Mouse (Mus musculus) heart, embryonic 14.5 days (tissue): Measurements from ENCODE around the gene Arhgap24. TPM values are rescaled to one million over a fixed set of nuclear protein-coding genes. Genes with fewer than 3 reads are reported as not detected.

ENCODE experiments used
- ATAC-seq: fragments of 200-750 bp; cut with Nextera tagmentation; 2 replicates; pipeline ENCODE4 v1.8.0; 2017; ENCODE audit warnings: low read depth, moderate TSS enrichment; ENCODE audit not compliant: insufficient number of reproducible peaks, insufficient read depth, low FRiP score
- H3K27ac ChIP-seq, 2 experiments: fragments of 200-500 bp in 1 of 2; fragments of 300-500 bp in 1 of 2; sonication (generic) in 1 of 2; replicated peaks in 1 of 2; 2 replicates each; pipeline ENCODE4 v1.5.1; 2012 to 2014; ENCODE audit warnings: low read depth in 2 of 2, low read length in 2 of 2, control low read depth in 1 of 2, mild to moderate bottlenecking in 1 of 2, mixed read lengths in 1 of 2; ENCODE audit not compliant: control insufficient read depth in 1 of 2, insufficient read depth in 1 of 2
- H3K27me3 ChIP-seq: fragments of 300-500 bp; sonication (generic); 2 replicates; pipeline ENCODE4 v1.6.1; 2014; ENCODE audit warnings: mild to moderate bottlenecking, low read length, control low read depth; ENCODE audit not compliant: control insufficient read depth, insufficient read depth
- H3K36me3 ChIP-seq: fragments of 300-500 bp; sonication (generic); 2 replicates; pipeline ENCODE4 v1.6.1; 2014; ENCODE audit warnings: mild to moderate bottlenecking, control low read depth, low read length, mixed read lengths; ENCODE audit not compliant: control insufficient read depth, insufficient read depth
- H3K4me1 ChIP-seq, 2 experiments: fragments of 200-500 bp in 1 of 2; fragments of 300-500 bp in 1 of 2; sonication (generic) in 1 of 2; 2 replicates each; pipeline ENCODE4 v1.6.1; 2012 to 2014; ENCODE audit warnings: low read length in 2 of 2, control low read depth in 1 of 2, mixed read lengths in 1 of 2; ENCODE audit not compliant: control insufficient read depth in 2 of 2, insufficient read depth in 2 of 2
- H3K4me2 ChIP-seq: fragments of 300-500 bp; sonication (generic); 2 replicates; pipeline ENCODE4 v1.6.1; 2014; ENCODE audit warnings: mild to moderate bottlenecking, low read length
- H3K4me3 ChIP-seq, 2 experiments: fragments of 200-500 bp in 1 of 2; fragments of 300-500 bp in 1 of 2; sonication (generic) in 1 of 2; 2 replicates each; pipeline ENCODE4 v1.5.1; 2012 to 2014; ENCODE audit warnings: low read length in 2 of 2, mild to moderate bottlenecking in 2 of 2, control low read depth in 1 of 2, low read depth in 1 of 2, moderate library complexity in 1 of 2; ENCODE audit not compliant: control insufficient read depth in 1 of 2, insufficient read depth in 1 of 2
- H3K9ac ChIP-seq: fragments of 300-500 bp; sonication (generic); 2 replicates; pipeline ENCODE4 v1.6.1; 2014; ENCODE audit warnings: mild to moderate bottlenecking, low read length
- H3K9me3 ChIP-seq: fragments of 300-500 bp; sonication (generic); 2 replicates; pipeline ENCODE4 v1.6.1; 2016; ENCODE audit warnings: low read length, control low read depth; ENCODE audit not compliant: control insufficient read depth
- WGBS: fragments of 180-500 bp; shearing (Covaris S2); extraction: QIAGEN DNeasy Blood & Tissue Kit; methylation state at CpG from one replicate; pipeline ENCODE4 v1.1.7; 2014; 5-methylcytosine and 5-hydroxymethylcytosine counted together
- polyA plus RNA-seq: library from polyadenylated mRNA; unstranded; fragments of >200 nt; fragmentation: Nextera tagmentation; extraction: Ambion mirVana; gene quantifications from 2 replicates; pipeline ENCODE4 v1.2.1, GENCODE M21; 2014

The Arhgap24 gene
- polyA plus RNA-seq, 1 experiment from 2014 or later = 14.7 TPM

DNA sequence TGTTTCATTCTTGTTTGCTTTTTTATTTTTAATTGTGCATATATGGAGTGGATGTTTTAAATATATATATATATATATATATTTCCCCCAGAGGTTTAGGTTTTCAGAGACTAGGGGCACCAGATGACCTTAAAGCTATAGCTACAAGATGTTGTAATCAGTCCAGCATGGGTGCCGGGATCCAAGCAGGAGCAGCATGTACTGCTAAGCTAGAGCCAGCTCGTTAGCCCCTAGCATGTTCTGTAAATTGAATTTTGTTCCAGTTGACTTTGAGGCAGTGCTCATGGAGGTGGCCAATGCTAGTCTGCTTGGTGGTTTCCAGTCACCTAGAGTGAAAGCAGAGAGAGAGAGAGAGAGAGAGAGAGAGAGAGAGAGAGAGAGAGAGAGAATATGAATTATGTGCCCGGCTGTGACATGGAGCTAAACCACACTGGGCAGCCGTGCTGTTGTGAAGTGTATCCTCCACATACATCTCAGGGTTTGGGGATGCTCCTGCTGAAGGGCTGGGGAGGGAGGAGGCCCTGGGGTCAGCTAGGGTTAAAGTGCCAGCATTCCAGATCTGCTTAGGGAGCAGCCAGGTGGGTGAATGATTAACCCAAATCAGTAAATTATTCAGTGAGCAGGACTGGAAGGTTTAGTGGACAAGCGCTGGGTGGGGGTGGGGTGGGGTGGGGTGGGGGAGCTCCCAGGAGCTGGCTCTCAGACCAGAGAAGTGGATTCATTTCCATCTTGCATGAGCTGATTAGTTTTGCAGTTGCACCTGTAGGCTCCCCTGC, 362.9 kb downstream of the Arhgap24 start:
- Histone ChIP-seq H3K9ac (no peak overlapping the region), H3K4me1 (peaks cover 10 to 16% of the 10 kb centered on the region in 2 experiments), H3K4me2 (no peak overlapping the region), H3K27ac (no peak overlapping the region), H3K4me3 (no peak overlapping the region), H3K36me3 (no peaks in the 10 kb centered on the region), H3K9me3 (no peaks in the 10 kb centered on the region), H3K27me3 (no peaks in the 10 kb centered on the region)
- ATAC-seq = no peak
- 57% methylated on average over 5 of the region's 5 CpGs for WGBS

DNA sequence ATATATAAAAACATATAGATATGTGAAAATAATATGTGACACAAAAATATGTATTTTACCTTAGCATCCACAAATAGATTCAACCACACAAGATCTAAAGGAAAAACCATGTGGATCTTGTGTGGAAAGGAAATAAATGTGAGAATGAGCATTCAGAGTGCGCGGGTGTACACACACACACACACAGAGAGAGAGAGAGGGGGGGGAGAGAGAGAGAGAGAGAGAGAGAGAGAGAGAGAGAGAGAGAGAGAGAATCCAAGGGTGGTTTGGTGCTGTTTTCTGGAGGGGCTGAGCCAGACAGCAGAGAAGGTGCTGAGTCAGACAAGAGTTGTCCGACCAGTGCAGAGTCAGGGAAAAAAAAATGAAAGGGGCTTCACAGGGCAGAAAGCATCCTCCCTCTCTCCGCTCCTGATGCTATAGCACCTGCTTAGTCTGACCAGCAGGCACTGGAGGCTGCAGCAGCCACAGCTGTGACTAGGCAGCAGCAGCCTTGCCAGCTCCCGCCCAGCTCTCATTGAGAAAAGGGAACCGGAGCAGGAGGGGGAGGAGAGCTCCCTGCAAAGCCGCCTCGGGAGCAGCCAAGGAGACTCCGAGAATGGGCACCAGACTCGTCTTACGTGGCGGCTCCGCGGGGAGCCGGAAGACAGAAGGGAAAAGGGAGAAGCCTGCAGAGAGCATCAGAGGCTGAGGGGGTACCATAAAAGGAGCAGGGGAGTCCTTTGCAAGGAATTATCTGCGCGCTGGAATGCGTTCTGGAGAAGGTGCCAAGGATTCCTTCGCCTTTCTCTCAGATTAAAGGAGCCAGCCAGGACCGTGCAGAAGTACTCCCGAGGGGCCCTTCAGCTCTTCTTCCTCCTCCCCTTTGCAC, 363.8 kb downstream of the Arhgap24 start:
- peak overlapping the region; percentile 68 for H3K9ac ChIP-seq

DNA sequence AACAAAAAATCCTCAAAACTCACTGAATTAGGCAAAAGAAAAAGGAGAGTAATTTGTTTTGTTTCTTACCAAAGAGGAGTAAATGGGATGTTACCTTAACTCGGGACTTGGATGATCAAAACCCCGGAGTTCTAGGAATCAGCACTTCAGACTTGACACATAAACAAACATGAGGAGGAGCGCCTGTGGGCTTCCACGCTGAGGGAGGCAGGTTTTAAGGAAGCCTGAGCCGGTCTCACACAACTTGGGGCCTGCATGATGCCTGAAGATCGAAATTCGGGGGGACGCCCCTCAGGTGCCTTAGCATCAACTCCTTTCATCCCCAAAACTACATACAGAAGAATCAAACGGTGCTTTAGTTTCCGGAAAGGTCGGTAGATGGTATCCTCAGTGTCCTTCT, 364.6 kb downstream of the Arhgap24 start:
- Histone ChIP-seq H3K27me3 (no peaks in the 10 kb centered on the region), H3K4me2 (peak overlapping the region; percentile 84), H3K9me3 (no peaks in the 10 kb centered on the region), H3K4me3 (peak overlapping the region; percentile 8 to 55; a peak in 3 of 4 replicates), H3K36me3 (no peaks in the 10 kb centered on the region), H3K4me1 (peaks cover 10 to 16% of the 10 kb centered on the region in 2 experiments), H3K27ac (peak overlapping the region in 1 of 2 experiments; percentile 56; a peak in 3 of 4 replicates), H3K9ac (peak overlapping the region; percentile 68)
- 22% methylated on average over 11 of the region's 11 CpGs for WGBS
- ATAC-seq = no peak

More for the DNA sequence above, 363.8 kb downstream of the Arhgap24 start:
- peak; percentile 68 for ATAC-seq
- peaks cover 10 to 16% of the 10 kb centered on the region in 2 experiments for H3K4me1 ChIP-seq
- H3K27me3 ChIP-seq = no peaks in the 10 kb centered on the region
- no peaks in the 10 kb centered on the region for H3K36me3 ChIP-seq
- H3K9me3 ChIP-seq = no peaks in the 10 kb centered on the region
- WGBS = 2% methylated on average over 21 of the region's 21 CpGs
- H3K4me3 ChIP-seq = peak overlapping the region; percentile 55 to 68
- peak overlapping the region; percentile 84 for H3K4me2 ChIP-seq
- H3K27ac ChIP-seq = peak overlapping the region; percentile 36 to 56

DNA sequence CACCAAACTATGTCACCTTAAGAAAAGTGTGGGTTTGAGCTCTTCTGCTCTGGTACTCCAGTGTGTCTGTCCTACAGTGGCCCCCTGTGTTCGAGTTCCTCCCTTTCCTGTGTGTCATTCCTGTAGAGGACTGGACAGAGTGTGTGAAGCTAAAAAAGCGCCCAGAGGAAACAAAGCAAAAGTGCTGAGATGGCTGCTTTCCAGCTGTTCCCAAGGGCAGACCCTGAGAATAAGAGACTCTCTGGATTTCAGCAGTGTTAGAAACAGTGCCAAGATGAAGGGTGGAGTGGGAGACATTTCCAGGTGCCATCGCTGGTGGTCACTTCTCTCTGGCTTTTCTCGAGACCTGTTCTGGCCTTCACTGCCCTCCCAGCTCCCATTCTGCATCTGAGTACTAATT, 366.7 kb downstream of the Arhgap24 start:
- Histone ChIP-seq H3K4me1 (peaks cover 10 to 16% of the 10 kb centered on the region in 2 experiments), H3K27me3 (no peaks in the 10 kb centered on the region), H3K9me3 (no peaks in the 10 kb centered on the region), H3K4me3 (no peak overlapping the region), H3K36me3 (no peaks in the 10 kb centered on the region), H3K9ac (no peak overlapping the region), H3K4me2 (peak overlapping the region; percentile 21), H3K27ac (peak overlapping the region in 1 of 2 experiments; percentile 44; a peak in 2 of 4 replicates)
- ATAC-seq = no peak
- WGBS = 60% methylated on average over 4 of the region's 4 CpGs

DNA sequence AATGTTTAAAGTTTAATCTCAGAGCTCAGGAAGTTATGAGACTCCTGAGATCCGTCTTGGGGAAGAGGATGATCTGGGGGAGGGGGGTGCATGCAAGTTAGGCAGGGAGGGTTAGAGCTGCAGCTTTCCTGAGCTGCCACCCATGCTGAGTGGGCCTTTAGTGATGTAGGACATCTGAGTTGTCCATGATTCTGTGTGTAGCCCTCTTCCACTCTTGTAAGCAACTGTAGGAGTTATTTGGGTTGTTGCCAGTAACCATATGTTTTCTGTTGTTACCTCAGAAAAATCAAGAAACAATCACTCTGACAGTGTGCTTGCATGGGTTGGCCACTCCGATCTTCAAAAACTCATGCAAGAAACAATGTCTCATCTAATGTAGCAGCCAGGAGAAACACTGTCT, 370.6 kb downstream of the Arhgap24 start:
- no peak for ATAC-seq
- H3K27ac ChIP-seq = no peak overlapping the region
- no peaks in the 10 kb centered on the region for H3K9me3 ChIP-seq
- WGBS = 66% methylated on average over 2 of the region's 2 CpGs
- H3K4me1 ChIP-seq = peaks cover 8 to 9% of the 10 kb centered on the region in 2 experiments
- no peak overlapping the region for H3K4me3 ChIP-seq
- no peak overlapping the region for H3K9ac ChIP-seq
- no peaks in the 10 kb centered on the region for H3K36me3 ChIP-seq
- H3K4me2 ChIP-seq = no peak overlapping the region
- no peaks in the 10 kb centered on the region for H3K27me3 ChIP-seq

DNA sequence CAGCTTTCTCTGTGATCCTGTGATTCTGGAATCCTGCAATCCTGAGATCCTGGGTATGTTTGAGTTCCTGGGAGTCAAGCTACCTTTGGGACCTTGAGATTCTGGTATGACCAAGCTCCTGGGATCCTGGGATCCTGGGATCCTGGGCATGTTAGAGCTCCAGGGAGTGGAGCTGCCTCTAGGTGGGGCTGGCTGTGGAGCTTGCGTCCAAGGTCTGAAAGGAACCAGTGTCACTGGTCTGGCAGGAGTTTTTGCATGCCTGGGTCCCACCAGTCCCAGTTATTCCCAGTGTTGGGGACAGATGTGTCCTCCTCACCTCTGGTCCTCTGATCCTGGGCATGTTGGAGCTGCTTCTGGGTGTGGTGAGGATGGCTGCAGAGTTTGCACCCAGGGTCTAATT, 372.6 kb downstream of the Arhgap24 start:
- H3K27ac ChIP-seq = no peak overlapping the region
- no peak overlapping the region for H3K4me2 ChIP-seq
- no peaks in the 10 kb centered on the region for H3K9me3 ChIP-seq
- H3K27me3 ChIP-seq = no peaks in the 10 kb centered on the region
- H3K9ac ChIP-seq = no peak overlapping the region
- no peak overlapping the region for H3K4me3 ChIP-seq
- WGBS = 75% methylated on average over 1 of the region's 1 CpGs
- H3K4me1 ChIP-seq = no peaks in the 10 kb centered on the region; a peak in 1 of 4 replicates
- no peak for ATAC-seq
- H3K36me3 ChIP-seq = no peaks in the 10 kb centered on the region

DNA sequence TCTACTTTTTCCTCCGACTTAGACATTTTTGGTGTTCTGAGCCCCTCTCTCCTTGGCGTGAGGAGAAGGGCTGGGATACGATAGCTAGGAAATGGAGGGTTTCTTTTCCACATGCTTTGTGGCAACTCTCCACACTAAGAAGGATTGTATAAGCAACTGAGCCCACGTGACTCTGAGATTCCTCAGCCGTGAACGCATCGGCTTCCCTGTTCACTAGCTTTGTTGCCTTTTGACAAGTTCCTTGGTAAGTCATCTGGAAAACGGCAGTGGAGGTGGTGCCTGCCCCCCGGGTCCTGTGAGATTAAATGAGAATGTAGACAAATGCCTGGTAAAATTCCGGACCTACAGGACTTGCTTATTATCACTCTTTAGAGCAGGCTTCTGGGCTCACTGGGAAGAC, 374.6 kb downstream of the Arhgap24 start:
- H3K4me2 ChIP-seq = peak overlapping the region; percentile 49
- 43% methylated on average over 10 of the region's 10 CpGs for WGBS

More for the DNA sequence above, 374.6 kb downstream of the Arhgap24 start:
- Histone ChIP-seq H3K9ac (no peak overlapping the region; the same call in 1 of the 2 replicates), H3K9me3 (no peaks in the 10 kb centered on the region), H3K4me3 (no peak overlapping the region; a peak in 1 of 4 replicates), H3K27me3 (no peaks in the 10 kb centered on the region), H3K36me3 (no peaks in the 10 kb centered on the region), H3K27ac (no peak overlapping the region), H3K4me1 (no peaks in the 10 kb centered on the region; a peak in 1 of 4 replicates)
- no peak for ATAC-seq
